Mouse (Mus musculus): Measurements from ENCODE around the gene Fbxw2. TPM values are rescaled to one million over a fixed set of nuclear protein-coding genes. Genes with fewer than 3 reads are reported as not detected.
"Not testable (repeated sequence)": the region's sequence is repeated elsewhere in the genome, so short reads cannot be mapped to it uniquely, and the experiment has no call there.

Gene Fbxw2
- polyA plus RNA-seq, 3 experiments from 2014 or later, result 62.7 to 77.2 (median 72.8) TPM

DNA sequence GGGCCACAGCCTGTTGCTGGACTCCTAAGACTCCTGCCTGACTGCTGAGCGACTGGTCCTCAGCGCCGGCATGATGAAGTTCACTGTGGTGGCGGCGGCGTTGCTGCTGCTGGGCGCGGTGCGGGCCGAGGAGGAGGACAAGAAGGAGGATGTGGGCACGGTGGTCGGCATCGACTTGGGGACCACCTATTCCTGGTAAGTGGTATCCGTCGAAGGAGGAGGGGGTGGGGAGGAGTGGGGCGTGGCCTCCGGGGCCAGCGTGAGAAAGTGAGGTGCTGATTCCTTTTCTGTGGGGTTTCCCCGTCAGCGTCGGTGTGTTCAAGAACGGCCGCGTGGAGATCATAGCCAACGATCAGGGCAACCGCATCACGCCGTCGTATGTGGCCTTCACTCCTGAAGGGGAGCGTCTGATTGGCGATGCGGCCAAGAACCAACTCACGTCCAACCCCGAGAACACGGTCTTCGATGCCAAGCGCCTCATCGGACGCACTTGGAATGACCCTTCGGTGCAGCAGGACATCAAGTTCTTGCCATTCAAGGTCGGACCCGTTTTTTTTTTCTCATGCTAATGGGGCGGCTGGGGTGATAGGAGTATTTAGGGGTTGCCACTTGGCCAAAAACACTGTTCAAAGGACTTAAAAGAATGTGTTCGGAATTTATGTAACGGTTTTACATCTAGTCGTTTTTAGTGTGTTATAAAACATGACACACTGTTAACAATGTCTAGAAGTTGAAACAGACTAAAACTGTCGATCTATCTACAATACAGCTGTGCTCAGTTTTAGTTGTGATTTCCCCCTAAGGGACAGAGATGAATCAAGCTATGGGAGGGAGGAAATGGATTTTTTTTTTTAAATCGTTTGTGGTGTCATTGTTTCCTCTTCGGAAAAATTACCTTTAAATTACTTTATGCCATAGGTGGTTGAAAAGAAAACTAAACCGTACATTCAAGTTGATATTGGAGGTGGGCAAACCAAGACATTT lies 53.6 kb downstream of the Fbxw2 start:
- ATAC-seq, result peak; percentile 51

DNA sequence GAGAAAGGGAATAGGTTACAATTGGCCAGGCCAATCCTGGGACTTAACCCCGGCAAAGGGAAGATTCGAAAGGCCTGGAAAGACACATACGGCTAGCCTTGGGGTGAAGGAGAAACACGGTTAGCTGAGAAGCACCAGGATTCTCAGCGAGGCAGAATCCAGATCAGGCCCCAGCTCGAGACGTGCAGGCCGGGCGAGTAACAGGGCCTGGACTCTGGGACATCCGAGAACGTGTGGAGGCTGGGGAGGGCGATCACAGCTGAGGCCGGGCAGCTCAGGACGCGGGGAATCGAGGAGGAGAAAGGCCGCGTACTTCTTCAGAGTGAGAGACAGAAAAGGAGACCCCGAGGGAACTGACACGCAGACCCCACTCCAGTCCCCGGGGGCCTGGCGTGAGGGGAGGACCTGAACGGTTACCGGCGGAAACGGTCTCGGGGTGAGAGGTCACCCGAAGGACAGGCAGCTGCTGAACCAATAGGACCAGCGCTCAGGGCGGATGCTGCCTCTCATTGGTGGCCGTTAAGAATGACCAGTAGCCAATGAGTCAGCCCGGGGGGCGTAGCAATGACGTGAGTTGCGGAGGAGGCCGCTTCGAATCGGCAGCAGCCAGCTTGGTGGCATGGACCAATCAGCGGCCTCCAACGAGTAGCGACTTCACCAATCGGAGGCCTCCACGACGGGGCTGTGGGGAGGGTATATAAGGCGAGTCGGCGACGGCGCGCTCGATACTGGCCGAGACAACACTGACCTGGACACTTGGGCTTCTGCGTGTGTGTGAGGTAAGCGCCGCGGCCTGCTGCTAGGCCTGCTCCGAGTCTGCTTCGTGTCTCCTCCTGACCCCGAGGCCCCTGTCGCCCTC lies 54.5 kb downstream of the Fbxw2 start, which contains the start of gene Hspa5:
Hspa5 (plus strand) TSS at position 603 of the 859 bp plus-strand sequence.
- peak; percentile 81 for ATAC-seq

DNA sequence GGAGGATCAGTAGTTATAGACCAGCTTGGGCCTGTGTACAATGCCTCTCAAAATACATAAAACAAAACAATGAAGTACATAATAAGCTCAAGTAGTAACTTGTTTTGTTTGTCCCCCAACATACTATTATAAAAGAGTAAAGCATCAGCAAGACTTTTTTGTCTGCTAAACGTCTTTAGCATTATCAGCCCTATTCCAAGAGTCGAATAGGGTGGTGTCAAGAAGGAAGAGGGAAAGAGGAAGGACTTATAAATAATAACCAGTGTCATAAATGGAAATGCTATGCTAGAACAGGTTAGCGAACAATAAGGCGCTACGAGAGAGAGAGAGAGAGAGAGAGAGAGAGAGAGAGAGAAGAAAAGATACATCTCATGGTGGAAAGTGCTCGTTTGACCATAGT lies 55.2 kb downstream of the Fbxw2 start:
- ATAC-seq, result no peak

DNA sequence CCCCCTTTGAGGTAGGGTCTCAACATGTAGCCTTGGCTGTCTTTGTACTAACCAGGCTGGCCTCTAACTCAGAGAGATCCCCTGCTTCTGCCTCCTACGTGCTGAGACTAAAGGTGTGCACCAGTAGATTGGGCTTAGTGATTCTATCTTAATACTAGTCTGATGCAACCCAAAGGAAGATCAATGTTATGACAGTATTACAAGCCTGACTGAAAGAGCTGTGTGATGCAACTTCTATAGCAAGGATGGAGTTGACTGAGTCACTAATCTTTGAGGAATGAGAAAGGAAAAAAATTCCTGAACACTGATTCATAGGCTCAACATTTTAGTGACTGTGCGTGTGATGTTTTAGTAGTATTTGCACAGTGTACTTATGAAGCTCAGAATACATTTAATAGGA lies 56.1 kb downstream of the Fbxw2 start:
- no peak for ATAC-seq

DNA sequence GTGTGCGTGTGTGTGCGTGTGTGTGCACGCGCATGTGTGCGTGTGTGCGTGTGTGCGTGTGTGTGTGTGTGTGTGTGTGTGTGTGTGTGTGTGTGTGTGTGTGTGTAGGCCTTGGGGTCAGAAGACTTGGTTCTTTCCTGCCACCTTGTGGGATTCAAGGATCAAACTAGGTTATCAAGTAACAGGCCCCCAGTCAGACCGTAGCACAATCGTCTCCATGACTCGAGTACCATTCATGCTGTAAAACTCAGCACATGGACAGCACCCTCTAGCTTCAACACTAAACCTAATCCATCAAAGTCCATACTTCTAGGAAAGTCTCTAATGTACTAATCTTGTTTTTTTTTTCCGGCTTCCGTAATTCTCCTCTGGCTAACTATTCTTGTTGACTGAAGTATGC lies 61.3 kb downstream of the Fbxw2 start:
- no peak for ATAC-seq

DNA sequence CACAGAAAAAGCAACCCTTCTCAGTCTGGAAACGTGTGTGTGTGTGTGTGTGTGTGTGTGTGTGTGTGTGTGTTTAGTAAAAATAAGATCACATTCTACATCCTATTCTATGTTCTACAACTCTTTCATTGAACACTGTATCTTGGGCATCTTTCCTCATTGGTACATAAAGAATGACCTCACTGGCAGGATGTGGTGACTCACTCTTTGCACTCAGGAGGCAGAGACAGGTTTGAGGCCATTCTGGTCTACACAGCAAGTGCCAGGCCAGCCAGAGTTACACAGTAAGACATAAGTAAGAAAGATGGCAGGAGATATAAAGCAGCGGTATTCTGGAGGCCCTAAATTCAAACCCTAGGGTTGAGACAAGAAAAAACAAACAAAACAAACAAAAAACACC lies 63.2 kb downstream of the Fbxw2 start:
- no peak for ATAC-seq

DNA sequence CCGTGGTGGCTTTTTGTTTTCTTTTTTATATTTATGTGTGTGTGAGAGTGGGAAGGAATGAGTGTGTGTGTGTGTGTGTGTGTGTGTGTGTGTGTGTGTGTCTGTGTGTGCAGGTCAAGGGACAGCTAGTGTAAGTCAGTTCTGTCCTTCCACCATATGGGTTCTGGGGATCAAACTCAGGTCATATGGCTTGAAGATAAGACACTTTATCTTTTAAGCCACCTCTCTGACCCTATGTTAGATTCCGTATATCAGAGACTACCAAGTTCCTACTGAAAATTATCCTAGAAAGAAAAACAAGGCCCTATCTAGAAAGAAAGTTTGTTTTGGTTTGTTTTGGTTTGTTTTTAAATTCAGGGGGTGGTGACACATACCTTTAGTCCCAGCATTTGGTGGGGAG lies 63.9 kb downstream of the Fbxw2 start:
- no peak for ATAC-seq

DNA sequence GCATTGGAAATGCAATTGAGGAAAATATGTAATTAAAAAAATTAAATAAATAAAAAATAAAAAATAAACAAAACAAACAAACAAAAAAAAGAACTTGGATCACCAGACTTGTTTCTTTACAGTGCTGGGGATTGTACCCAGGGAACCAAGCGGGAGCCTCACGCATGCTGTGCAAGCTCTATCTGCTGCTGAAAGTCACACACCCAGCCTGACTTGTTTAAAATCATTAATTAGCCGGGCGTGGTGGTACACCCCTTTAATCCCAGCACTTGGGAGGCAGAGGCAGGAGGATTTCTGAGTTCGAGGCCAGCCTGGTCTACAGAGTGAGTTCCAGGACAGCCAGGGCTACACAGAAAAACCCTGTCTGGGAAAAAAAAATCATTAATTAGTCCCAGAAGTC lies 64.8 kb downstream of the Fbxw2 start:
- ATAC-seq, result not testable (repeated sequence)

DNA sequence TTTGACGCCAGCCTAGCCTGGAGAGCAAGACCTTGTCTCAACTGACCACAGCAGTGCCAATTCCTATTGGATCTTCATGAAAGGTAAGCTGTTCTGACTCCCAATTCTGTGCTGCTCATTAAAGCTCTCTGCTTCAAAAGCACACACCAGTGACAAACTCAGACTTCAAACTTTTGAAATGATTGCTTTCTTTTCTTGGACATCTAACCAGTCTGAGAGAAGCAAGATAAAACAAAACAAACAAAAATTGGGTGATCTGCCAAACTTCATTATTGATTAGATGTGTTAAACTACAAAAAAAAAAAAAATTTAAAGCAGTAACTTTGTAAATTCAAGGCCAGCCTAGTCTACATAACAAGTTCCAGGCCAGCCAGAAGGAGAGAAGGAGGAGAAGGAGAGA lies 68.8 kb downstream of the Fbxw2 start:
- no peak for ATAC-seq

DNA sequence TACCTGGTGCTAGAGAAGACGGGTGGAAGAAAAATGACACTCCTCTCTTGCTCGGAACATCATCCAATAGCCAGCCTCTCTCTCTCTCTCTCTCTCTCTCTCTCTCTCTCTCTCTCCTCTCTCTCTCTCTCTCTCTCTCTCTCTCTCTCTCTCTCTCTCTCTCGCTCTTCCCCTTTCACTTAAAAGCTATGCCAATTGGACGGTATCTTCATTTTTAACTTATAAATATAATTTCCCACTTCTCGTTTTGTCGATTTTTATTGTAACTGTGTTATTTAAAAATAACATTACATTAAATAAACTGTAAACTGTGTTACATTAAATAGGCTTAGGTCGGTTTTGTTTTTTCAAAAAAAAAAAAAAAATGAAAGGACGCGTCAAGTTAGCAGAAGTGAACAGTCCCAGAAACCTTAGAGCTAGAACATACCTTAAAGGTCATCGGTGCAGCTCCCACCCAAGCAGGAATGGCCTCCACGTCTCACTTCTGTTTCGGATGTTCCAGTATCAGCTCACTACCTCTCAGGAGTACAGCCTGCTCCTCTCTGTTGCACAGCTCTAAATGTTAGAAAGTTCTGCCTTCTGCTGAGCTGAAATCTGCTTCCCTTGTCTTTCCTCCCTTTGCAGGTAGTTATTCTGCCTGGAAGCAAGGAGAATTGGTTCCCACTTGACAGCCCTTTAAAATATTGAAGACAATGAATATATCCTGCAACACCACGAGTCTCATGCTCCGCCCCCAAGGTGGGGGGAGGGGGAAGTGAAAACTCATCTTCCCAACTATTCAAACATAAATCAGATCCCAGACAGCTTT lies 71.4 kb downstream of the Fbxw2 start, which contains the start of gene Gapvd1:
Gapvd1 (minus strand) TSS at position 682 of the 808 bp plus-strand sequence.
- peak; percentile 73 for ATAC-seq

Other genes starting within 250 kb of the Fbxw2 start
- 10 to 100 TPM; 45.5 to 69.9 (median 60.5) TPM for gene Gapvd1, start 71.1 kb downstream of the Fbxw2 start, polyA plus RNA-seq (2017; shearing (Covaris generic))
- 100 to 1,000 TPM; 576 to 769 (median 638) TPM for gene Hspa5, start 54.3 kb downstream of the Fbxw2 start, polyA plus RNA-seq (2017; shearing (Covaris generic))
- 10 to 100 TPM; 53.6 to 62.6 (median 58.1) TPM for gene Rabepk, start 26.4 kb downstream of the Fbxw2 start, polyA plus RNA-seq (2017; shearing (Covaris generic))
- gene Gm34653, start 6.7 kb upstream of the Fbxw2 start, polyA plus RNA-seq (2017; shearing (Covaris generic)), result not detected
- not detected for gene Cutal, start 48.1 kb upstream of the Fbxw2 start, polyA plus RNA-seq (2017; shearing (Covaris generic))
- gene Psmd5, start 48.7 kb upstream of the Fbxw2 start, polyA plus RNA-seq (2017; shearing (Covaris generic)), result 10 to 100 TPM; 60.2 to 83.4 (median 72.6) TPM
- 1 to 10 TPM; 1.1 to 3.9 (median 1.2) TPM for gene Phf19, start 87.7 kb upstream of the Fbxw2 start, polyA plus RNA-seq (2017; shearing (Covaris generic))
- 100 to 1,000 TPM; 240 to 310 (median 304) TPM for gene Traf1, start 135.5 kb upstream of the Fbxw2 start, polyA plus RNA-seq (2017; shearing (Covaris generic))
- gene Hc, start 235.1 kb upstream of the Fbxw2 start, polyA plus RNA-seq (2017; shearing (Covaris generic)), result under 1 TPM in 2 of 3 experiments, not detected in 1; 0.40 to 0.43 TPM